Mouse (Mus musculus): Measurements from ENCODE around the gene Cux2.

DNA sequence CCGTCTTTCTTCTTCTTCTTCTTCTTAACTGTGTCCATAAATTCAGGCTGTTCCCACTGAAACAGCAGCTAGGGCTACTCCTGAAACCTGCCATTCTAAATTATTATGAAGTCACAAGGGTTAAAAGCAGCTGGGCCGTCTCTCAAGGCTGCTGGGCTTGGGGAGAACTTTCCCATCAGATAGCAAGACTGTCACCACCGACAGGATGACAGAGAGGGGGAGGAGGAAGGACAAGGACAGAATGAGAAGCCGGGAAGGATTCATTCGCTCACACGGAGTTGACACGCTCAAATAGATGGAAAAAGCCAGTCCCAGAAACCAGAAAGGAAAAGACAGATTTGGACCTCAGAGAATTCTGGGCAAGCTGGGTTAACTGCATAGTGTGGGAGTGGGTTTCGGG is 6.7 kb upstream of the Cux2 start:
- no peak for TF ChIP-seq CTCF (IDR thresholded peaks at IDR 0.05)
- no peak for TF ChIP-seq EP300 (IDR thresholded peaks at IDR 0.05)
